Mouse (Mus musculus) midbrain, embryonic 12.5 days (tissue): ENCODE measurements at regions not wholly inside any gene's neighbourhood (a gene's known extent, or its start where the extent isn't known, plus 50 kb on each side); places are given as distances from the start of the nearest gene placed in this dataset.

Experiments used
- ATAC-seq: fragments of 200-750 bp; cut with Nextera tagmentation; 2 replicates; pipeline ENCODE4 v1.8.0; 2017; ENCODE audit warnings: low read depth, moderate TSS enrichment, moderate library complexity; ENCODE audit not compliant: low FRiP score
- H3K27ac ChIP-seq: fragments of 300-500 bp; sonication (generic); replicated peaks from 2 replicates; pipeline ENCODE4 v1.5.1; 2016; ENCODE audit warnings: mild to moderate bottlenecking
- H3K27me3 ChIP-seq: fragments of 300-500 bp; sonication (generic); 2 replicates; pipeline ENCODE4 v1.6.1; 2016; ENCODE audit warnings: mild to moderate bottlenecking
- H3K36me3 ChIP-seq: fragments of 300-500 bp; sonication (generic); 2 replicates; pipeline ENCODE4 v1.6.1; 2016
- H3K4me1 ChIP-seq: fragments of 300-500 bp; sonication (generic); 2 replicates; pipeline ENCODE4 v1.6.1; 2016
- H3K4me2 ChIP-seq: fragments of 300-500 bp; sonication (generic); replicated peaks from 2 replicates; pipeline ENCODE4 v1.6.1; 2016; ENCODE audit warnings: mild to moderate bottlenecking, moderate library complexity
- H3K4me3 ChIP-seq: fragments of 300-500 bp; sonication (generic); 2 replicates; pipeline ENCODE4 v1.5.1; 2016; ENCODE audit warnings: mild to moderate bottlenecking
- H3K9ac ChIP-seq: fragments of 300-500 bp; sonication (generic); replicated peaks from 2 replicates; pipeline ENCODE4 v1.6.1; 2016; ENCODE audit warnings: mild to moderate bottlenecking, moderate library complexity
- H3K9me3 ChIP-seq: fragments of 300-500 bp; sonication (generic); 2 replicates; pipeline ENCODE4 v1.6.1; 2016; ENCODE audit warnings: mild to moderate bottlenecking
- WGBS: fragments of 180-500 bp; shearing (Covaris S2); methylation state at CpG from one replicate; pipeline ENCODE4 v1.1.7; 2016; 5-methylcytosine and 5-hydroxymethylcytosine counted together

DNA sequence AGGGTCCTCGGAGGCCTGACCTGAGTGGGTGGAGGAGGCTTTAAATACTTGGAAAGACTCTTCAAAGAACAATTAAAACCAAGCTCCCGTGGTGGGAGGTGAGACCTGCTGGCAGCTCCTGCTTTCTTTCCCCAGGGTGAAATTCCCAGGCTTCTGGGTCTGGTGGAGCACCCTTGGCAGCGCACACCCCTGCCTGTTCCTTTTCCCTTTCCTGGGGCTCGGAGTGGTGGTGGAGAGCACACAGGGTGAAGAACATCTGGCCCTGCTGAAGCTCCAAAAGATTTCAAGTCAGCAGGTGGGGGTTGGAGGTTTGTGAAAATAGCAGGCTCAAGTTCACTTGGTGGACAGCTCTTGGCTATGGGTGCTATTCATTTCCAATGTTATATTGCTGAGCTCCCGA, 459.6 kb downstream of the Klf5 start:
- ATAC-seq, result no peak
- Histone ChIP-seq H3K27me3 (no peaks in the 10 kb centered on the region), H3K4me3 (no peak overlapping the region), H3K4me2 (no peak overlapping the region), H3K4me1 (no peaks in the 10 kb centered on the region), H3K36me3 (no peaks in the 10 kb centered on the region), H3K9ac (no peak overlapping the region), H3K9me3 (no peaks in the 10 kb centered on the region), H3K27ac (no peak overlapping the region)
- 74% methylated on average over 5 of the region's 5 CpGs for WGBS

DNA sequence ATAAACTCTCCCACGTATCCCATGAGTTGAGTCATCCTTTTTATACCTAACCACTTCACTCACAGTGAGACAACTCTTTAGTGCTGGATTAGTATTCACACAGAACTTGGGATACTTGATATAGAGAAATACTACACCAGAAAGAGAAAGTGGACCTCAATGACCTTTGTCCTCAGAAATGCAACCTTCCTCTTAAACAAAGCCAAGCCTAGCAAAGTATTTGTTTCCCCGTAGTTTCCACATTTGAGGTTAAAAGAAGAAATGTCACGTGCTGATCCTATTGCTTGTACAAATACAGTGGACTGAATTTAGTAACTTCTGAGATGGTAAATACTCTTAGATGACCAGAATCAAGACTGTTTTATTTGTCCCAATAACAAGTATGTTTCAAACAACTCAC, 464.8 kb downstream of the Klf5 start:
- Histone ChIP-seq H3K27me3 (no peaks in the 10 kb centered on the region), H3K9ac (no peak overlapping the region), H3K27ac (no peak overlapping the region), H3K4me1 (no peaks in the 10 kb centered on the region), H3K9me3 (no peaks in the 10 kb centered on the region), H3K36me3 (no peaks in the 10 kb centered on the region), H3K4me3 (no peak overlapping the region), H3K4me2 (no peak overlapping the region)
- ATAC-seq, result no peak
- 70% methylated on average over 3 of the region's 3 CpGs for WGBS

DNA sequence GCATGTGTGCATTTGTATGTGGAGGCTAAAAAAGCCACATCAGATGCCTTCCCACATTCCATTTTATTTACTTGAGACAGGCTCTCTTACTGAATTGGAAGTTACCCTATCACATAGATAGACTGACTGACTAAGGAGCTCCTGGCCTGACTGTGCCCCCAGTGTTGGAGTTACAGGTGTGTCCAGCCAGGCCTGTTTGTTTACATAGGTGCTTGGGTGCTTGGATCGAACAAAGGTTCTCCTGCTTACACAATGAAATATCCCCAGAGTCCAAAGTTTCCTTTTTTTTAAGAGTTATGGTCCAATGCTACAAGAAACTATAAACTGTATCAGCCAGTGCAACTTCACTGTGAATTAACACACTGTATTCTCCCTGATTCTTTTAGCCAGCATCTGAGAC, 472.5 kb downstream of the Klf5 start:
- no peak overlapping the region for H3K9ac ChIP-seq
- ATAC-seq, result no peak
- H3K27me3 ChIP-seq, result no peaks in the 10 kb centered on the region
- H3K36me3 ChIP-seq, result no peaks in the 10 kb centered on the region
- no peak overlapping the region for H3K4me3 ChIP-seq
- no peak overlapping the region for H3K27ac ChIP-seq
- no peaks in the 10 kb centered on the region for H3K9me3 ChIP-seq
- WGBS, result 85% methylated on average over 1 of the region's 1 CpGs
- H3K4me1 ChIP-seq, result no peaks in the 10 kb centered on the region
- no peak overlapping the region for H3K4me2 ChIP-seq

DNA sequence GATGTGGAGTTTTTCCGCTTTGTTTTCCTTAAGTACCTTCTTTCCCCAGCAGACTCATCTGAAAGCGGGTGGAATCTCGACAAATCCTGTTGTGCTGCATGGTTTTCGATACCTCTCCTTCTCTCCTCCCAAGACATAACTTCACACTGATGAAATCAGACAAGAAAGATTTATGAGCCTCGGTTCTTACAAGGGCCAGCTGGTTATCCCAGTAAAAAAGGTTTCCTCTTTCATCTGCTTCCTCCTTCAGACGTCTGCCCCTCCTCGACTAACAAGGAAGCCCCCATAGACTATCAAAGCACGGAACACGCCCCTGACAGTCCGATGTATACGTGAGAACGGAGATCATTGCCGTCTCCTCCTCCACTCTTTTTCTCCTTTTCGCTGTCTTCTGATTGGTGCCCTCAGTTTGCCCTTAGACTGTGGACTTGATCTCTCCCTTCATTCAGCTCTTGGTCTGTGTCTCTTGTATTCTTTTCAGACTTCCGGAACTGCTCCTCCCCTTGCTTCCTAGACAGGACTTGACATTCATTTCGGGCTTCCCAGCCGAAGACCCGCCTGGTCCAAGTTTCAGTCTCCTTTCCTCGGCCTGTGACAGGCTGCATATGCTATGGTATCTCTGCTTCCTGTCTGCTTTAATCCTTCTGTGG, 474.4 kb downstream of the Klf5 start:
- Histone ChIP-seq H3K27ac (no peak overlapping the region), H3K36me3 (no peaks in the 10 kb centered on the region), H3K4me3 (no peak overlapping the region), H3K4me2 (no peak overlapping the region), H3K4me1 (no peaks in the 10 kb centered on the region), H3K27me3 (no peaks in the 10 kb centered on the region), H3K9me3 (no peaks in the 10 kb centered on the region), H3K9ac (no peak overlapping the region)
- WGBS, result 85% methylated on average over 19 of the region's 19 CpGs
- ATAC-seq, result no peak

DNA sequence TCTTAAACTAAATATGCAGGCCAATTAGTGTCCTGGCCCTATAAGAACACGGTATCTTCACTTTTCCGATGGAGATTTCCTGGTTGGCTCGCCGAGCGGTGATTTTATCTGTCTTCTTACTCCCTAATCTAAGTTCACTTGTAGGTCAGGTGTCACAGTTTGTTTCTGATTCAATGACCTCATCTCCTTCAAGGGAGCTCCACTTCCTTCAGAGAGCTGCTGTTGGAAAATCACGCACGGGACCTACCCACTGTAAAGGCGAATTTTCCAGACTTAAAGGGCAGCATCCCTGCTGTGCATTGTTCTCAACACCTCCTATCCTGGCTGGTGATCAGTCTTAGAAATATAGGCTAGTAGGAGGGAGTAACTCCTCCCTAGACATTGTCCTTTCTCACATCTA, 480.0 kb downstream of the Klf5 start:
- Histone ChIP-seq H3K27ac (no peak overlapping the region), H3K4me3 (no peak overlapping the region), H3K9me3 (no peaks in the 10 kb centered on the region), H3K9ac (no peak overlapping the region), H3K4me2 (no peak overlapping the region), H3K4me1 (no peaks in the 10 kb centered on the region), H3K27me3 (no peaks in the 10 kb centered on the region), H3K36me3 (no peaks in the 10 kb centered on the region)
- no peak; the same call in 1 of the 2 replicates for ATAC-seq
- 61% methylated on average over 8 of the region's 8 CpGs for WGBS

DNA sequence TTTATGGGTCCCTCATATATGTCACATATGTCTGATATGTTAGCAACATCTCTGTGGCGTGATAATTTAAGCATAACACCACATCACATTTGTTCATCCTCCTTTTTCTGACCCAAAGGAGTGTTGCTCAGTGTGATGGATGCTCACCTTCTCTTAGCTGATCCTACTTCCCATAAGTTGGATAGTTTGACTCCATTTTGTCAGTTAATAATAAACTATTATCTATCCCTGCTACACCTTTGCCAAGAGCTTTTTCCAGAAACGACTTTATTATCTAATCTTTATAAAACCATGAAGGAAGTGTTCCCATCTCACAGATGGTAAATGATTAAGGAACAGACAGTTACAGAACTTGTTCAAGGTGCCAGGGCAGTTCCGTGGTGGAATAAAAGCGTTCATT, 480.5 kb downstream of the Klf5 start:
- ATAC-seq, result no peak
- H3K9ac ChIP-seq, result no peak overlapping the region
- no peaks in the 10 kb centered on the region for H3K36me3 ChIP-seq
- no peaks in the 10 kb centered on the region for H3K9me3 ChIP-seq
- WGBS, result 86% methylated on average over 4 of the region's 4 CpGs
- no peak overlapping the region for H3K27ac ChIP-seq
- no peaks in the 10 kb centered on the region for H3K27me3 ChIP-seq
- H3K4me1 ChIP-seq, result no peaks in the 10 kb centered on the region
- H3K4me2 ChIP-seq, result no peak overlapping the region
- H3K4me3 ChIP-seq, result no peak overlapping the region

DNA sequence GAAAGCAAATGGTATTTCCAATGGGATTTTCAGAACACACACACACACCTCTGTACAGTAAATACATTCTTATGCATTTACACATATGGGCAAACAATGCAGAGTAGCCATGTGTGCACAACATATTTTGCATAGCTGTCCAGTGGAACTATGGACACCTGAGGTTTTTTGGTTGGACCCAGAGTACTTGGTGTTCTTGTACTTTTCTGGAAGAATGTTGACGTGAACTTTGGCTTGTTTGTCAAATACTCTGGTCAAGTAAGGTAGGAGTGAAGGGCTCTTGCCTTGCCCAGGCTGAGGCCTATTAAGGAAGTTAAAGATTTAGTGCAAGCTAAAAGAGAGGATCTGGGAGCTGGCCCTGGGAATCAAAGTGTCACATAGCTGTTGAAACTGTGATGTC, 485.2 kb downstream of the Klf5 start:
- ATAC-seq, result no peak

DNA sequence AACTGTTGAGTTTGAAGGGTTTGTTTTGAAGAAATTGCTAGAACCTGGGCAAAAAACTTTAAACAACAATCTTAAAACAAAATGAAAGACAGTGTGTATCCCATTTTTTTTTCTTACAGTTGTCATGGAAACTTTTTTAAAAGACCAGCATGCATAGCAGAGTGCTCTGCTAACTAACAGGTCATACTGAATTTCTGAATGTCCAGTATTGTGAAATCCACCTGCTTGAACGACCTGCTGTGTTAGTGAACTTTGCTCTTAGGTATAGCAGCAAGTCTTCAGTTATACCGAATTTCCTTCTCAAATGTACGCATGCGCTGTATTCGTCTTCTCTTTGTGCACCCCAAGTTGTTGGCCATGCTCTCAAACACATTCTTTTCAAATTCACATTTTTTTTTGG, 486.6 kb downstream of the Klf5 start:
- Histone ChIP-seq H3K4me2 (no peak overlapping the region), H3K9ac (no peak overlapping the region), H3K36me3 (no peaks in the 10 kb centered on the region), H3K4me3 (no peak overlapping the region), H3K27me3 (no peaks in the 10 kb centered on the region), H3K4me1 (no peaks in the 10 kb centered on the region), H3K9me3 (no peaks in the 10 kb centered on the region), H3K27ac (no peak overlapping the region)
- ATAC-seq, result no peak
- WGBS, result 85% methylated on average over 5 of the region's 5 CpGs

More for the DNA sequence above, 485.2 kb downstream of the Klf5 start:
- H3K36me3 ChIP-seq, result no peaks in the 10 kb centered on the region
- no peak overlapping the region for H3K27ac ChIP-seq
- no peaks in the 10 kb centered on the region for H3K27me3 ChIP-seq
- no peaks in the 10 kb centered on the region for H3K4me1 ChIP-seq
- no peaks in the 10 kb centered on the region for H3K9me3 ChIP-seq
- no peak overlapping the region for H3K9ac ChIP-seq
- WGBS, result 85% methylated on average over 1 of the region's 1 CpGs
- H3K4me2 ChIP-seq, result no peak overlapping the region
- no peak overlapping the region for H3K4me3 ChIP-seq

DNA sequence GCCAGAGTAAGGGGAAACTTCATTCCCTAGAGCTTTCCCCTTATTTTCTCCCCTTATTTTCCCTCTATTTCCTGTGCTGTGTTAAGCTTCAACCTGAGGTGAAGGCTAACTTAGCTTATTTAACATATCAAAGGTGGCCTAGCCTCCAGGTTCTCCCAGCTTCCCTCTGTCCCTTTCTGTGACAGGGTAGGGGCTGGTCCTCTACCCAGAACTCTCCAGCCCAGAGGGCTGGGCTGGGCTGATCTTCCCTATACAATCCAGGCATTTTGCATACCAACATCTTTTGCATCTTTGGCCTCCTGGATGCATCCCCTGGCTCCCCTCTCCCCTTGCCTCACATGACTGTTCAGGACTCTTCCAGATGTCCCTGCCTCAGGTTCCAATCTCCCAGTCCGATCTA, 487.9 kb downstream of the Klf5 start:
- no peak overlapping the region for H3K4me2 ChIP-seq
- no peaks in the 10 kb centered on the region for H3K9me3 ChIP-seq
- no peaks in the 10 kb centered on the region for H3K36me3 ChIP-seq
- no peak overlapping the region for H3K27ac ChIP-seq
- H3K4me1 ChIP-seq, result no peaks in the 10 kb centered on the region
- 87% methylated on average over 1 of the region's 1 CpGs for WGBS
- H3K9ac ChIP-seq, result no peak overlapping the region
- ATAC-seq, result no peak
- H3K27me3 ChIP-seq, result no peaks in the 10 kb centered on the region
- no peak overlapping the region for H3K4me3 ChIP-seq

DNA sequence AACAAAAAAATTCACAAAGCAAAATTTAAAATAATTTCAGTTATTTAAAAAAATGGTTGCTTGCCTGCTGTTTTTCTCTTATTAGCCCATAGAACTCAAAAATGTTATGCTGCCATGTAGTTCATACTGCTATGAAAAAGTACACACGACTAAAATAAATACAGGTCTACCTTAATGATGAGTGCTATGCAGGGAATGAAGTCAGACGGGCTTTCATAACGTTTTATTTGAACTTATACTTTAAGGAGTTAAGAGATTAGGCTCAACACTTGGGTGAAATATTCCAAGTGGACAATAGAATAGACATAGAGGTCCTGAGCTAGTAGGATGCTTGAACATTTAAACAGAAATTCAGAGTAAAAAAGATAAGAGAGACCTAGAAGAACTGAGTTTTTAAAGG, 489.7 kb downstream of the Klf5 start:
- no peaks in the 10 kb centered on the region for H3K36me3 ChIP-seq
- WGBS, result 85% methylated on average over 3 of the region's 3 CpGs
- no peaks in the 10 kb centered on the region for H3K9me3 ChIP-seq
- H3K9ac ChIP-seq, result no peak overlapping the region
- ATAC-seq, result no peak
- no peaks in the 10 kb centered on the region for H3K27me3 ChIP-seq
- H3K27ac ChIP-seq, result no peak overlapping the region
- H3K4me3 ChIP-seq, result no peak overlapping the region
- H3K4me1 ChIP-seq, result no peaks in the 10 kb centered on the region
- H3K4me2 ChIP-seq, result no peak overlapping the region

DNA sequence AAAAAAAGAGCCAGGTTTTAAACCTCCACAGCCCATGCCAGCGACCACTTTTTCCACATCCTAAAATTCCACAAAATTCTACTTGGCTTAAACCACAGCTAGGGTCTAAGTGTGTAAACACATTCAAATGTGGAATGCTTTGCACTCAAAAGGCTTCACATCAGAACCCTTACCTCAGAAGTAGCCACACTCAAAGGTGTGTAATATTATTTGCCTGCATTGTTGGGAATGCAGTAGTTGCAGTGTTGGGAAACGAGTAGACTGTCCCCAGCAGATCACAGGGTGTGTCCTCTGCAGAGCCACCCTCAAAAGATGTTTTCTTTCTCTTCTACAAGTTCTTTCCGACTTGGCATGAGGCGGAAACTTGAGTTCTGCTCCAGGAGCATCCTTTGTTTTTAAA, 488.2 kb downstream of the Klf12 start:
- Histone ChIP-seq H3K27ac (no peak overlapping the region), H3K4me2 (no peak overlapping the region), H3K9me3 (0 out of 2 replicates have a peak, but pooled peaks cover 2% of the 10 kb centered on the region), H3K36me3 (no peaks in the 10 kb centered on the region), H3K4me3 (no peak overlapping the region), H3K27me3 (no peaks in the 10 kb centered on the region), H3K4me1 (no peaks in the 10 kb centered on the region), H3K9ac (no peak overlapping the region)
- WGBS, result 81% methylated on average over 4 of the region's 4 CpGs
- no peak for ATAC-seq

DNA sequence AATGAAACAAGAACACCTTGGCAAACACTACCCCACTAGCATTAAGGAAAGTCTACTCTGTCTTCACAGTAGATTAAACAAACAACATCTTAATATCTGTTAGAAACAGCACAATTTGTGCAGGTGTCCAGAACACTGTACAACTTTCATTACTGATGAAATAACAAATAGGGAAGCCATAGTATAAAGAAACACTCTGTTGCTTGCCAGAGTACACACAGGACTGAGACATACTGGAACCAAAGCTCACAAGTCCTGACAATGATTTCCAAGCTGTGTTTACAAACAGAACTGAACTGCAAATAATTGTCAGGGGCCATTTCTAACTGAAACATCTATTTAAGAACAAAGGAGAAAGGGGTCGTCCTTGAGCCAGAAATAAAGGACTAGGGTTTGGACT, 478.4 kb downstream of the Klf12 start:
- no peak for ATAC-seq
- H3K27ac ChIP-seq, result no peak overlapping the region
- no peak overlapping the region for H3K9ac ChIP-seq
- H3K4me1 ChIP-seq, result no peaks in the 10 kb centered on the region
- WGBS, result 46% methylated on average over 1 of the region's 1 CpGs
- H3K36me3 ChIP-seq, result no peaks in the 10 kb centered on the region
- no peaks in the 10 kb centered on the region for H3K27me3 ChIP-seq
- no peak overlapping the region for H3K4me3 ChIP-seq
- H3K9me3 ChIP-seq, result 0 out of 2 replicates have a peak, but pooled peaks cover 2% of the 10 kb centered on the region
- H3K4me2 ChIP-seq, result no peak overlapping the region

DNA sequence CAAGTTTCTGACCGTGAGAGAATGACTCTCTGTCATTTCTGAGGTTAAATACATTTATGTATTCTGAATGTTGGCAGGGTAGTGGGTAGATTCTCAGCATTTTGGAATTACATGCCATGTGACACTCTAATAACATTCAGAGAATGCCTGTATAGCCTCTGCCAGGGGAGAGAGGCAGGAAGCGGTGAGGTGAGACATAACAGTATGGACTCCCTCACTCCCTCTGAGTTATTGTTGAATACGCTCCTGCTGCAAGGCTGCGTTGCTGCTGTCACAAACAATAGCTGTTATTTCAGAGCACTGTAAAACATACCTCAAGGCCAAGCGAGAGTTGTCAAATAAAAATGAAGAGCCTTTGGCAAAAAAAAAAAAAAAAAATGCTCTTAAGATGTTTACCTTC, 477.9 kb downstream of the Klf12 start:
- no peak for ATAC-seq
- H3K4me1 ChIP-seq, result no peaks in the 10 kb centered on the region
- H3K9me3 ChIP-seq, result no peaks in the 10 kb centered on the region
- no peak overlapping the region for H3K4me2 ChIP-seq
- no peak overlapping the region for H3K9ac ChIP-seq
- H3K27ac ChIP-seq, result no peak overlapping the region
- H3K4me3 ChIP-seq, result no peak overlapping the region
- 71% methylated on average over 5 of the region's 5 CpGs for WGBS
- H3K36me3 ChIP-seq, result no peaks in the 10 kb centered on the region
- H3K27me3 ChIP-seq, result no peaks in the 10 kb centered on the region
